Mouse (Mus musculus) thymus, postnatal 25 days (tissue): ENCODE results near the gene Magee2.
A peak's percentile ranks its signal among the peaks of the same experiment; 100 is the strongest.
"Not testable (repeated sequence)": the region's sequence is repeated elsewhere in the genome, so short reads cannot be mapped to it uniquely, and the experiment has no call there.

Source experiments
- DNase-seq: peaks from one replicate; pipeline ENCODE4 v3.0.0; 2022

Magee2 gene

DNA sequence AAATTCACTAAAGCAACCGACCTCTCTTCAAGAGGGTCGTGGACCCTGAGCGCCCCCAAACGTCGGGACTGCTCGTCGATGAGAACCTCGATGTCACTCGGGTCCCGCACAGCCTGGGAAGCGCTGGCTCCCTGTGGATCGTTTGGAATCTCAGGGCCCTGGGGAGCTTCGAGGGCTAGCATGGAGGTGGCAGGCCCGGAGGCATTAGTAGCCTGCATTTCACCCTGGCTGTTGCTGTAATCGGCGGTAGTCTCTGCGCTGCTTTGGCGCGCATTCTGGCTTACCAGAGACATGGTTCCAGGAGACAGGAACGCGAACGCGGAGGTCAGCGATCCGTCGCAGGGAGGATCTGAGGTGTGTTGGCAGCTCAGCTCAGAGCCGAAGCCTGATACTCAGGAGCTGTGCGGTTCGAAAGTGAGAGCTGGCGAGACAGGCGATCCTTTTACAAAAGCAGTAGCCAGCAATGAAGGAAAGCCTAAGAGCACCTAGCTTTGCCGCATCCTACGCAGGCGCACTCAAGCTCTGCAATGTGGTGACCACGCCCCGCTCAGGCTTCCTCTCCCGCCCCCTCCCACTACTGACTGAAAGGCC is at the start of gene Magee2:
Gene Magee2 (minus strand): TSS at position 517 of the 591 bp plus-strand sequence.
- peak; percentile 33 for DNase-seq

DNA sequence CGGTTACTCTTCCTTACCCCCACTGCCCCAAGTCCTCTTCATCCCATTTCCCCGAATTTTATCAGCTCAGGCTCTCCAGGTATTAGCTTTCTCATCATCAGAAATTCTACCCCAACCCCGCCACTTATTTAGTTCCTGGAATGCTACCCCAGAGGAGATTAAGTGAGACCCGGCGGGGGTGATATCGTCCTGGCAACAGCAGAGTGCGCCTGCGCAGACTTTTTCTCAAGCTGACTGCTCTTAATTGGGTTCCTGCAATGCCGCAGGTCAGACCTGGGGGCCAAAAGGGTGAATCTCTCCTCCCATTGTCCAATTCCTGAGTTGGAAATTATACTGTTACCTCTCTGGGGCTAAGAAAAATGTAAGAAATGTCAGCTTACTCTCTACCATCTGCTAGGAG is 3.5 kb downstream of the Magee2 start:
- no peak for DNase-seq

DNA sequence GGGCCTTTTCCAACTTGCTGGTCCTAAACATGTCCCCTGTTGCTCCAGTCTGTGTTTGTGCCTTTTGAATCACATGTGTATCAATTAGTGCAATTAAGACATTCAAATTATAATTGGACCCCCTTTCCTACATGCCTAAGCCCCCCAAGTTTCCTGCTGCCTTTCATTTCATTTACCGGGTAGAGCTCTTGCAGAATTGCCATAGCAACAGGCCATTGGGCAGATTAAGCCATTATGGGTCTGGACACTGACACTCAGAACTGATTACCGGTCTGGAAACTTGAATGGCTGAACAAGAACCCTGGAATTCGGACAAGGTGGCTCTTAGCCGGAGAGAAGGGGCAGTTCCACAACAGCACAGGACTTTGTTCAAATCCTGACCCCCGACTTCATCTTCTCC is 39.5 kb downstream of the Magee2 start:
- DNase-seq: not testable (repeated sequence)

DNA sequence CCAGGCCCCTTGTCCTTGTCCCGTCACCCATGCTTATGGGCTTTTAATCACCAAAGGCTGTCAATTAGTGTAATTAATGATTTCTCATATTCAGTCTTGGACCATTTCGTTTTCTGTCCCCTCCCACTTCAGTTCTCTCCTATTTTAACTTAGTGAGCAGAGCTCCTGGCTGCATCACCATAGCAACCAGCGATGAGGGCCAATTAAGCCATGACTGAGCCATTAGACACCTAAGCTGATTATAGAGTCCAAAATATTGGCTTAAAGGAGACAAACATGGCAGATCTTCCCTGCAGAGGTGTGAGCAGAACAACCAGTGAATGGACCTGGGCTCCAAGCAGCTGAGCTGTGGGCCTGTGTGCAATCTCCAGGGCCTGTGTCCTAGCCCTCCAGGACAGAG is 40.1 kb downstream of the Magee2 start:
- DNase-seq: not testable (repeated sequence)

DNA sequence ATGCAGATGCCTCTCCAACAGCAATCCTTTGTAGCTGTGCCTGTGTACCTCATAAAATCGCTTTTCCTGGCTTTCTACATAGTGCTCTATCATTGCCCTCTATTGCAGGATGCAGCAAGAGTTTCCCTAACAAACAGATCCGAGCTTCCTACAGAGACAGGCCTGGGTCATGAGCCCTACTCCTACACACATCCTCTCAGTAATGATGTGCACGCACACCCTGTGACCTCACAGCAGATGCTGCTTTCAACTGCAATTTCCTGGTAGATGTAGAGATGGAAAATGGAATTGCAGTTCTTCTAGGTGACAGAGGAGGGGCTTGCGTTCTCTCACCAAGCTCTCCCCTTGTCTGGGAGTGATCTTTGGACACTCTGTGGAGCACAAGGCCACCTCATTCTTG is 43.4 kb downstream of the Magee2 start:
- DNase-seq: not testable (repeated sequence)
